Mouse (Mus musculus) embryonic fibroblast, embryonic 13.5 days (primary cell): ENCODE results near the gene Glis2.

Experiments used
- CTCF ChIP-seq: IDR thresholded peaks from 2 replicates; pipeline ENCODE4 v1.5.1; 2011; ENCODE audit warnings: mild to moderate bottlenecking, control low read depth, low read length, moderate library complexity, borderline replicate concordance; ENCODE audit not compliant: insufficient read depth
- POLR2A ChIP-seq: IDR thresholded peaks from 2 replicates; pipeline ENCODE4 v1.6.1; 2011; ENCODE audit warnings: low read depth, mild to moderate bottlenecking, control low read depth, low read length, moderate library complexity

DNA sequence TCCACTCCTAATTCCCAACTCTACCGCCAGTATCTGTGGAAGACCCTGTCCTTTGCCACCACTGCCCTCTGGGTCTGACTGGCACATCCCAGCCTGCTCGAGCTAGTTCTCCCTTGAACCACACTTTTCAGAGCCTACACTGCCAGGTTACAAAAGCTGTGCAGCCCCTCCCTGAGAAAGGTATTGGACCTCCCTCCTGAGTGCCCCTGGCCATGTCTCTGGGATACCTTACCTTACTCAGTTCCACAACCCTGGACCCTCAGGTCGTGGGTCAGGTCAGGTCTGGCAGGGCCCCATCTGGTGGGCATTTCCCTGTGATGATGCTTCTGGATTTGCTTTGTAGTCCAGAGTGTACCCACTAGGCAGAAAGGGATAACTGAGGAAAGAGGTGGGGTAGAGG is 5.1 kb downstream of the Glis2 start:
- TF ChIP-seq CTCF (no peak), POLR2A (no peak)
